Mouse (Mus musculus) layer of hippocampus, postnatal 25 days (tissue): ENCODE results near the gene Mdga2. TPM values are rescaled to one million over a fixed set of nuclear protein-coding genes. Genes with fewer than 3 reads are reported as not detected.

Source experiments
- DNase-seq, 2 experiments: peaks; one replicate each; pipeline ENCODE4 v3.0.0; 2022; ENCODE audit warnings: mixed read lengths in 2 of 2, low spot score in 1 of 2; ENCODE audit errors: extremely low spot score in 1 of 2
- total RNA-seq, 2 experiments: library from RNA; stranded (reverse); gene quantifications; 2 replicates each; pipeline ENCODE4 v1.2.3; 2021

Mdga2 gene
- total RNA-seq = 10 to 100 TPM; 35.9 to 50.8 TPM

DNA sequence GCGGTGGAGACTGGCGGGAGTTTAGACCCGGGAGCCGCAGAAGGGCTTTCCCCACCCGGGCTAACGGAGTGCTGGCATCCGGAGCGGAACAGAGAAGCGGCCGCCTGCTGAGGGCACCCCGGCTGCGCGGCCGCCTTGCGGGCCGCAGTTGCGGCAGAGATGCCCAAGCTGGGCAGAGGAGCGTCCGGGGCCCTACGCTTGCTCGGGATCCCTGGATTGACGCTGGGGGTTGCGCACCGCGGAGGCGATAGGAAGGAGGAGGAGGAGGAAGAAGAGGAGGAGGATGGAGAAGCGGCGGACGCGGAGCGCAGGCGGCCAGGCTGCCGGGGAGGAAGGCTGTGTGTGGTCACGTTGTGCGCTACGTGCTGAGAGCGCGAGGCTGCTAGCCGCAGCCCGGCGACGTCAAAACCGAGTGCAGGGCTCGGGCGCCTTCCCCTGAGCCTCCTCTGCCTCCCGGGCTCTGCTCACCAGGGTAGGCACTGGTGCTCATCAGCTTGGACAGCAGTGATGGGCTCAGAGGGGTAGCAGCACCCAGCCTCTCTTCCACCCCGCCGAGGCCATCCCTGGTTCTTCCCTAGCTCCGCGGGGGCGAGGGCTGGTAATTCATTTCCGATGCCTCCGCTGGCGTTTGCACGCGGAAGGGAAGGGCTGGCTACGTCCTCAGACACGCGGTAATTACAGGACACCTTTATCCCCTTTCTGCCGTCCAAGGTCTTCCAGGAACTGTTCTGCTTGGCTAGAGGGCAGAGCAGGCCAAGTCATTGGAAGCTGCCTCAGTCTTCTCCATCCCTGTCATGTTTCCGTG lies at the start of gene Mdga2:
Mdga2 (minus strand) TSS at position 329 of the 805 bp plus-strand sequence.
- peak; percentile 60 to 72 for DNase-seq

- DNase-seq = no peak
These were observed 45.1 kb upstream of the Mdga2 start for GRCm38 (mm10) chr12:67267409-67267808.

DNA sequence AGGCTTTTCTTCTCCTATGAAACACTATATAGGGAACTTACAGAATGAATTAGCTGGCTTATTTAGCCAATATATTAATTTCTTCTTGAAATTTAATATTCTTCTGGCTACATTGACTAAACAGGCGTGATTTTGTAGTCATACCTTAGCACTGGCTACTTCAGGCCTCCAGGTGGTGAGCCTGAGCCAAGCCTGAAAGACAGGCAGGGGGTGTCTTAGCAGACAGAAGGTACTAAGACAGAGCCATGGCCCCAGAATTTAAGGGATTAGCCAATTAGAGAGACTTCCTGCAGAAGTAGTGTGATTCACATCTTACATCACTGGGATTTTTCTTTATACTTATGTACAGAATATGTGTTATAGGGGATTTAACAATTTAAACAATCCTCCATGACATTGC lies 1.2 kb upstream of the Mdga2 start:
- DNase-seq = no peak

GRCm38 (mm10) chr12:67221329-67222220 lies 774 bp downstream of the Mdga2 start:
- peak; percentile 51 to 74 for DNase-seq

GRCm38 (mm10) chr12:67220641-67221231 lies 1.6 kb downstream of the Mdga2 start:
- peak; percentile 44 to 46 for DNase-seq

DNA sequence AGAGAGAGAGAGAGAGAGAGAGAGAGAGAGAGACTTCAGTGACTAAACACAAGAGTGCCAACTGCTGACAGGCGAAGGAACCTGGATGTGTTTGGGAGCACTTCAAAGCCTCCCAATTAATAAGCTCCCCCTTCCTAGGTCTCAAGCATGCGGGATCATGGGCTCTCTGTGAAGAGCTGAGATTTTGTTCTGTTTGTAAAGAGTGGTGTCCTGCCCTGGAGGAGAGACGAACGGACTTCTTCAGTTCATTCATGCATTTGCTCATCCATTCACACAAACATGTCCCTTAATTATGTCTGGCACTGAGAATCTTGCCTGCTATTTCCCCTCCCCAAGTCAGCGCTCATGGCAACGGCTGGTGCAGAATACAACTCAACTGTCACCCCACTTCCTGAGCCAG lies 2.3 kb downstream of the Mdga2 start:
- DNase-seq = no peak

DNA sequence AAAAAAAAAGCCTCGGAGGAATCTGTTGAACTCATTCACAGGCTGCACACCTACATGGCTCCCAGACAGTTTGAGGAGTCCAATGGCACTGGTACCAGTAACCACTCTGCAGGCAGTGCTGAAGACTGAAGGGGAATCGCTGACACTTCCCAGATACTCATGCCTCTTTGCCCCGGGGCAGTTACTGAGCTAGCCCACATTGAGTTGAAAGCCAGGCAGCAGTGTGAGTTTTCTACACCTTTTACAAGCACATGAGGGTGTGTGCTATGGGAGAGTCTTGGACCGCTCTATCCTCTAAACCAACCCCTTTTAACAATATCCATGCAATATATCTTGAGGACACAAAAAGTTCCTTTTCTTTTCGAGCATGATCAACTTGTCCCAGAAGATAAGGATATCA lies 2.8 kb downstream of the Mdga2 start:
- DNase-seq = no peak

DNA sequence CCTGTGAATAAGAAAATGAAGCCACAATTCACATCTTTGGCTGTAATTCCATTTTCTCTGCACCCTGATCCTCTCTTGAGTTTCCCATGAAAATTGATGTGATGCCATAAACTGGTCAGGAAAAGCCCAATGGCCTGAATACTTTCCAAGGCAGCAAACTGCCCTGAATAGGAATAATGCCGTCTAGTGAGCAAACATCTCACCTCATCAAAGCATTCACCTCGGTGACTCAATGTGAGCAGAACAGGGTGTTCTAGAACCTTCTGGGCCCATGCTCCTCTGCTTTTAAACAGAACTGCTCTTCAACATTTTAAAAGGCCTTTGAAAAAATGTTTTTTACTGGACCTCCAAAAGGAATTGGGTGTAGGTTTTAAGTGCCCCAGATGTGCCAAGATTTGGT lies 9.5 kb downstream of the Mdga2 start:
- no peak for DNase-seq

- no peak for DNase-seq
These were observed 44.2 kb downstream of the Mdga2 start for GRCm38 (mm10) chr12:67178155-67178554.

GRCm38 (mm10) chr12:67156569-67157237 lies 65.6 kb downstream of the Mdga2 start:
- no peak for DNase-seq

DNA sequence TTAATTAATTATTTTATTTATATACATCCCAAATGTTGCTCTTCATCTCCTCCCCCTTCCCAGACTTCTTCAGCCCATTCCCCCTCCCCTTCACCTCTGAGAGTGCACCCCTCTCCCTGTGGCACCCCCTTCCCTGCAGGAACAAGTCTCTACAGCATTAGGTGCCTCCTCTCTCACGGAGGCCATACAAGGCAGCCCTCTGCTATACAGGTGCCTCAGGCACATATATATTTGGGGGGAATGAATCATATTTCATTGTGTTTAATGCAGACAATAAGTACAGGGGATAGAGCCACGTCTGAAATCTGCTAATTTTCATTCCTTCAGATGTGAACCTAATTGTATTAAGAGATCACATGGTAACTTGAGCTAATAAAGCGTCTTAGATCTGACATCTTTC lies 69.3 kb downstream of the Mdga2 start:
- no peak for DNase-seq

DNA sequence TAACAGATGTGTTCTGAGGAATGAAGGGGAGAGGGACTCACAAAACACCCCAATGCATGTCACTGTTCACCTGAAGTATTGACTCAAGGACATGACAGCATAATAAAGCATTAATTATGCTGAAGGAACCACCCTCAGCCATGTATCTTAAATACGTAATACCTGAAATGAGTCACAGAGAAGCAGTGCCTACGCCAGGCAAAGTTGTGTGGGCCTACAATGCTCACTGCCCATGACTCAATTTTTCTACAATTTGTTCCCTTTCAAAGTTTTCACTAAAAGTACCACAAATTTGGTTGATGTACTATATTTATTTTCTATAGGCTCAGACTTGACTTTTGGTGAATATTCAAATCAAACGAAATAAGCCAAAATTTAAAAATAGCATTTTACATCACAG lies 80.7 kb downstream of the Mdga2 start:
- no peak for DNase-seq

DNA sequence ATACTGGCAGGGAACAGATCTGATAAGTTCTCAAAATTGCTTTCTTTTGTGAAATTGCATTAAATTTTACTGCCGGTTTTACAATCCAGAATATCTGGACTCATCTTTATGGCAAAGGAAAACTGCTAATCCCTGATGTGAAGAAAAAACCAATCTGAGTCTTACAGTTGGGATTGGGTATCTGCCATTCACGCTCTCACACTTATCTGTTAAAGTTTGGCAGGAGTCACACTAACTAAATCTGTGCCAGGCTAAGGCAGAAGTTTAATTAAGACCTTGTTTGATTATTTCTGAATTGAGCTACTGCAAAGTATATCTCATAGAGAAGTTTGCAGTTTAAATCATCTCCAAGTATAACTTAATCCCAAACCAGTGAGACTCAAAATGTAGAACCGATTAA lies 82.2 kb downstream of the Mdga2 start:
- no peak for DNase-seq

DNA sequence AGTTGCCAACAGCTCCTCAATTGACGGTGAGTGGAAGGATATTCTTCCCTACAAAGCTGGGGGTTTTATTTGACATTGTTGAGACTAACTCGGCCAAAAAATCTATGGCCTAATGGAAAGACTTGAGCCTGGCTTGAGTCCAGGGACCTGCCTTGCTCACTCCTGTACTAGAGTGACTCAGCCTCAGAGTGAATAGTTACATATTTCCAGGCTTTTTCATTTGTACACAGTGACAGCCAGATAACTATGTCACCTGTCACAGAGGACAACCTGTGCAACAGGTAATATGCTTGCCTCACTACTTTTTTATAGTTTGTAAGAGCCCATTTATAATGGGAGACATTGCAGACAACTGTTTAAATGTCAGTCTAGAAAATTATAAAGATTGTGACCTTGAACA lies 94.9 kb downstream of the Mdga2 start:
- DNase-seq = no peak

- no peak for DNase-seq
These were observed 98.5 kb downstream of the Mdga2 start for GRCm38 (mm10) chr12:67123874-67124273.

GRCm38 (mm10) chr12:67118652-67119515 lies 103.5 kb downstream of the Mdga2 start:
- DNase-seq = no peak

DNA sequence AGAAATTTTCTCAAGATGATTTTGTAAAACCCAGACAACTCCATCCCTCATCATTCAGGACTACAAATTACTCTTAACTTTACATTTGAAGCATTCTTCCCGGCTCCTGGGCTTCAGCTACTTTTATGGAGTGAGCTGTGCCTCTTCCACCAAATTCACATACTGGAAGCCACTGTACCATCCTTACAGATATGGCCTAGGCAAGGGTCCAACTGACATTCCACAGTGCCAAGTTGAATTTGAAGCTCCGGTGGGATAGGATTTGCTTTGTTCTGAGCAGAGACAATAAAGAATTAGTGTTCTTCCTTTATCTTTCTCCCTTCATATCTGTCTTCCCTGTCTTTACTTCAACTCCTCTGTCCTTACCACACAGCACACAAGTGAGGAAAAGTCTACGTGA lies 118.2 kb downstream of the Mdga2 start:
- DNase-seq = no peak

DNA sequence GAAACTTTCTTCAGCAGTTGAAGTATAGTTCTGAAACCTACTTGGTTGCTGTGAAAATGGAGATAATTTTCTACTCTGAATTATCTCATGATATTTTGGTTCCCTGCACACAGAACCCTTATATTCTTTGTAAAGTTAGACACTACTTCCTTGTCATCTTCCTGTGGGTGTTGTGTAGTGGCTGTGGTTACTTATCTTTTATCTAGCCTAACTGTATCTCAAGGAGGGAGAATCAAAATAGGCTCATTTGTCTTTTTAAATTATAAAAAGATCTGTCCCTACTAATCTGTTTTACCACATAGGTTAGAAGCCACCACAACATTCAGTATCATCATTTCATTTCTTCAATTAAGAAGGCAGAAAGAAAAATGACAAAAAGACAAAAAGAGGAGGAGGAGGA lies 127.9 kb downstream of the Mdga2 start:
- no peak for DNase-seq

DNA sequence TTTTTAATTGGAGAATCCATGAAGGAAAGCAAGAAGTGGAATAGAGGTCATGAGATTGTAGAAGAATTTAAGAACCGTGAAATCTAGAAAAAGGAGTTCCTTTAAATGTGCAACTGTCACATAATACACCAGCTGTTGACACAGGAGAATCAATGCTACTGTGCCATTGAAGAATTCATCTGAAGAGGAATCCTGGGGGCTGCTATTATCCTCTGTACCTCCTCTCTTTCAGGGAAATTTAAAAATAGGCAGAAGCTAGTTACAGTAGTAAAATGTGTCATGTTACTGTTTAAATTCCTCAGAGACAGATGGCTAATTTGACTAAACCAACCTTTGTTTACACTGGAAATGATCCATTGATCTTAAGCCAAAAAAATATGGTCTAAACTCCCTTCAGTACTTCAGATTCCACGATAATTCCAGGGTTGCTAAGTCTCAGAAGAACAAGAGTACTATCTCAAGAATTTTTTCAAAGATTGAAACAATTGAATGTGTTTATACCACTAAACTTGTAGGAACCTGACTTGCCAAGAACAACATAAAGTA lies 131.9 kb downstream of the Mdga2 start:
- DNase-seq = no peak
